Mouse (Mus musculus) thymus, adult 2 months (tissue): ENCODE results near the gene Pcsk4.

Experiments
- CTCF ChIP-seq: fragments of 200-500 bp; IDR thresholded peaks from 2 replicates; pipeline ENCODE4 v1.5.1; 2012; ENCODE audit warnings: mild to moderate bottlenecking, control low read depth, low read length, moderate library complexity, borderline replicate concordance; ENCODE audit not compliant: control insufficient read depth, poor library complexity, insufficient read depth; ENCODE audit errors: extremely low read depth
- POLR2A ChIP-seq: fragments of 200-500 bp; IDR thresholded peaks from 2 replicates; pipeline ENCODE4 v1.6.1; 2012; ENCODE audit warnings: mild to moderate bottlenecking, low read length, control low read depth, moderate library complexity; ENCODE audit not compliant: control insufficient read depth, poor library complexity, insufficient read depth; ENCODE audit errors: extremely low read depth

DNA sequence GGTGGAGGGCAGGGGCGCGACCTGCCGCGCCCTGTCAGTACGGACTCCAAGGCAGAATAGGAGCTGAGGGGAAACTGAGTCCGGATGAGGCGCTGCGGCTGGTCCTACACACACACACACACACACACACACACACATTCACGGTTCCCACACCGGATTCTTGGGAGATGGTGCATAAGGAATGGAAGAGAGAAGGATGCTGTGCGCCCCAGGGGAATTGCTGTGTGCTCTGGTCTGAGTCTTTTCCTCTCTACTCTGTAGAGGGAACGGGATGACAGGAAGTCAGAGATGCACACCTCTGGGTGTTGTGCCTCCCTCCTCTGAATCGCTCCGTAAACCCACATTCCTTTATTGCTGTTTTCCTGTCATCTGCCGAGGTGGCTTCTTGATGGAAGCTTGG, 30.0 kb downstream of the Pcsk4 start:
- no peak for TF ChIP-seq POLR2A
- TF ChIP-seq CTCF: no peak
